Comparison of ENCODE assay signal across 9 mouse cellular contexts in genomic region chr7:24113001-24113400, GRCm38 (mm10). TPM values are rescaled to one million over a fixed set of nuclear protein-coding genes. Genes with fewer than 3 reads are reported as not detected.
DNase-seq lines count a peak whose midpoint lies in the region; ATAC-seq and TF ChIP-seq lines count a peak whose summit lies in the region.
"Had no signal": no experiment of that assay in that cellular context is flagged by ENCODE, and none has a peak within 500 bp of the region (broad histone marks: within the 10 kb centered on the region; RNA-seq: fewer than 3 reads in every experiment).

No protein-coding gene starts in this region.

- H3K4me1 ChIP-seq in ES-E14 (ENCODE audit: control insufficient read depth in 2 of 2, insufficient read depth in 2 of 2, low read length in 2 of 2, poor library complexity in 1 of 2), result peaks cover 0 to 2% of the 10 kb centered on the region in 2 experiments; a peak in 1 of 4 replicates
- H3K4me1 ChIP-seq in embryonic facial prominence, embryonic 15.5 days, result peaks cover 4% of the 10 kb centered on the region
- H3K4me1 ChIP-seq in heart, embryonic 16.5 days (ENCODE audit: control insufficient read depth, insufficient read depth, low read length), result peaks cover 6% of the 10 kb centered on the region
- peaks cover 2% of the 10 kb centered on the region; the same call in 1 of the 2 replicates for H3K4me1 ChIP-seq in lung, embryonic 16.5 days (replicated peaks; ENCODE audit: control insufficient read depth, insufficient read depth, low read length)

- peak; percentile 63 for DNase-seq in ES-E14 (ENCODE audit: low read depth, low spot score)
- peak; percentile 78 for DNase-seq in adrenal gland, postnatal 10 days
- DNase-seq in kidney, postnatal 14 days, result peak; percentile 86
- peak; percentile 27 for DNase-seq in retina, postnatal 1 day
- no peak for DNase-seq in spleen, postnatal 36 days (ENCODE audit: low spot score in 2 of 2)

- H3K9ac ChIP-seq in ES-E14 (ENCODE audit: insufficient read depth, low read depth, low read length, poor library complexity, severe bottlenecking), result peak overlapping the region; percentile 37; the same call in 1 of the 2 replicates
- H3K9ac ChIP-seq in embryonic facial prominence, embryonic 15.5 days, result peak overlapping the region; percentile 63
- peak overlapping the region; percentile 86 for H3K9ac ChIP-seq in heart, embryonic 16.5 days (ENCODE audit: low read length)
- peak overlapping the region; percentile 87 for H3K9ac ChIP-seq in lung, embryonic 16.5 days (ENCODE audit: low read length)

- H3K27me3 ChIP-seq in embryonic facial prominence, embryonic 15.5 days, result no peaks in the 10 kb centered on the region
- no peaks in the 10 kb centered on the region for H3K27me3 ChIP-seq in heart, embryonic 16.5 days (ENCODE audit: control insufficient read depth, insufficient read depth, low read length)
- no peaks in the 10 kb centered on the region for H3K27me3 ChIP-seq in lung, embryonic 16.5 days (ENCODE audit: control insufficient read depth, insufficient read depth, low read depth, low read length)

- ATAC-seq in embryonic facial prominence, embryonic 15.5 days (ENCODE audit: insufficient number of reproducible peaks, low FRiP score, low TSS enrichment, low read depth), result 0 out of 2 replicates have a peak, but pooled peaks have one; percentile 13
- ATAC-seq in heart, embryonic 16.5 days (replicated peaks; ENCODE audit: extremely low read depth, insufficient read depth, low FRiP score), result no peak
- ATAC-seq in lung, embryonic 16.5 days (ENCODE audit: low read depth), result peak; percentile 45

- no peak overlapping the region for H3K27ac ChIP-seq in ES-E14 (ENCODE audit: insufficient read depth, low read depth, low read length, poor library complexity, severe bottlenecking)
- H3K27ac ChIP-seq in embryonic facial prominence, embryonic 15.5 days (replicated peaks), result peak overlapping the region; percentile 86
- H3K27ac ChIP-seq in heart, embryonic 16.5 days (ENCODE audit: low read length), result peak overlapping the region; percentile 81
- peak overlapping the region; percentile 88 for H3K27ac ChIP-seq in lung, embryonic 16.5 days (ENCODE audit: low read length)

- no peaks in the 10 kb centered on the region for H3K36me3 ChIP-seq in ES-E14 (ENCODE audit: control insufficient read depth, insufficient read depth, low read length, poor library complexity, severe bottlenecking)
- peaks cover 19% of the 10 kb centered on the region for H3K36me3 ChIP-seq in embryonic facial prominence, embryonic 15.5 days
- H3K36me3 ChIP-seq in heart, embryonic 16.5 days (ENCODE audit: control insufficient read depth, insufficient read depth), result peaks cover 11% of the 10 kb centered on the region
- H3K36me3 ChIP-seq in lung, embryonic 16.5 days (ENCODE audit: control insufficient read depth, insufficient read depth, low read length), result peaks cover 12% of the 10 kb centered on the region

- H3K9me3 ChIP-seq in ES-E14 (ENCODE audit: control insufficient read depth, insufficient read depth, low read depth, low read length), result no peaks in the 10 kb centered on the region
- H3K9me3 ChIP-seq in embryonic facial prominence, embryonic 15.5 days (replicated peaks), result peaks cover 10% of the 10 kb centered on the region
- peaks cover 14% of the 10 kb centered on the region for H3K9me3 ChIP-seq in heart, embryonic 16.5 days (replicated peaks; ENCODE audit: control insufficient read depth, low read length)
- peaks cover 17% of the 10 kb centered on the region for H3K9me3 ChIP-seq in lung, embryonic 16.5 days (ENCODE audit: control insufficient read depth, low read length)

- H3K4me3 ChIP-seq in ES-E14 (ENCODE audit: insufficient read depth in 1 of 2, low read depth in 1 of 2, low read length in 2 of 2, poor library complexity in 1 of 2, severe bottlenecking in 1 of 2), result peak overlapping the region; percentile 56 to 92
- peak overlapping the region; percentile 60 for H3K4me3 ChIP-seq in embryonic facial prominence, embryonic 15.5 days (replicated peaks)
- peak overlapping the region; percentile 73 for H3K4me3 ChIP-seq in heart, embryonic 16.5 days (ENCODE audit: low read length)
- peak overlapping the region; percentile 74 for H3K4me3 ChIP-seq in lung, embryonic 16.5 days (ENCODE audit: low read length)

- peak overlapping the region; percentile 69 for H3K4me2 ChIP-seq in embryonic facial prominence, embryonic 15.5 days (replicated peaks)
- H3K4me2 ChIP-seq in heart, embryonic 16.5 days (ENCODE audit: low read depth, low read length), result peak overlapping the region; percentile 95
- H3K4me2 ChIP-seq in lung, embryonic 16.5 days (ENCODE audit: low read depth, low read length), result peak overlapping the region; percentile 73

- 13% methylated on average over 12 of the region's 12 CpGs for WGBS in embryonic facial prominence, embryonic 15.5 days
- WGBS in heart, embryonic 16.5 days, result 19% methylated on average over 12 of the region's 12 CpGs
- WGBS in lung, embryonic 16.5 days, result 11% methylated on average over 12 of the region's 12 CpGs

- in situ Hi-C loops in ES-E14 (cut with MboI; ENCODE audit: low sequenced_read_pairs in 2 of 2, unreplicated experiment in 2 of 2), result no loop called here

TF ChIP-seq in ES-E14, 5 proteins besides CTCF, POLR2A, EP300 and RAD21:
- TF ChIP-seq MAFK (IDR thresholded peaks at IDR 0.05; ENCODE audit: insufficient read depth, low read depth, low read length) (no peak), CHD2 (IDR thresholded peaks at IDR 0.05; ENCODE audit: low read depth, low read length) (no peak), HCFC1 (IDR thresholded peaks at IDR 0.05; ENCODE audit: borderline replicate concordance, insufficient read depth, low read length) (no peak), ZC3H11A (IDR thresholded peaks at IDR 0.05; ENCODE audit: borderline replicate concordance, low read depth, low read length) (no peak), ZNF384 (IDR thresholded peaks at IDR 0.05; ENCODE audit: low read depth, low read length) (no peak)

RNA-seq across cellular contexts. Expression of gene Zfp112, which starts 0.9 kb away (rescaled TPM):
- total RNA-seq in ES-E14 (2012; rRNA removed), result 0.90 and 0.98 TPM in 2 replicates
- 1 to 10 TPM; 2.3 to 4.8 TPM for total RNA-seq in adrenal gland, postnatal 10 days (2021)
- 9.8 and 9.9 TPM in 2 replicates for polyA plus RNA-seq in embryonic facial prominence, embryonic 15.5 days (2015; fragmentation: Nextera tagmentation; extraction: Ambion mirVana)
- polyA plus RNA-seq in heart, embryonic 16.5 days (2015; fragmentation: Nextera tagmentation; extraction: Ambion mirVana), result 5.2 and 6.0 TPM in 2 replicates
- polyA plus RNA-seq in lung, embryonic 16.5 days (2015; fragmentation: Nextera tagmentation; extraction: Ambion mirVana), result 5.3 and 6.0 TPM in 2 replicates

RNA-seq across cellular contexts. Expression of gene Zfp235, which starts 21.0 kb away (rescaled TPM):
- total RNA-seq in ES-E14 (2012; rRNA removed), result 4.7 and 4.8 TPM in 2 replicates
- total RNA-seq in adrenal gland, postnatal 10 days (2021), result 1 to 10 TPM; 7.2 to 9.9 TPM
- 20.7 and 21.0 TPM in 2 replicates for polyA plus RNA-seq in embryonic facial prominence, embryonic 15.5 days (2015; fragmentation: Nextera tagmentation; extraction: Ambion mirVana)
- 8.7 and 9.4 TPM in 2 replicates for polyA plus RNA-seq in heart, embryonic 16.5 days (2015; fragmentation: Nextera tagmentation; extraction: Ambion mirVana)
- polyA plus RNA-seq in lung, embryonic 16.5 days (2015; fragmentation: Nextera tagmentation; extraction: Ambion mirVana), result 18.4 and 18.5 TPM in 2 replicates

RNA-seq across cellular contexts. Expression of gene Zfp180, which starts 31.3 kb away (rescaled TPM):
- total RNA-seq in ES-E14 (2012; rRNA removed), result 17.8 and 22.0 TPM in 2 replicates
- total RNA-seq in adrenal gland, postnatal 10 days (2021), result 10 to 100 TPM; 15.2 to 17.3 TPM
- 19.4 and 20.3 TPM in 2 replicates for polyA plus RNA-seq in embryonic facial prominence, embryonic 15.5 days (2015; fragmentation: Nextera tagmentation; extraction: Ambion mirVana)
- 13.2 and 14.1 TPM in 2 replicates for polyA plus RNA-seq in heart, embryonic 16.5 days (2015; fragmentation: Nextera tagmentation; extraction: Ambion mirVana)
- polyA plus RNA-seq in lung, embryonic 16.5 days (2015; fragmentation: Nextera tagmentation; extraction: Ambion mirVana), result 18.9 and 21.0 TPM in 2 replicates

RNA-seq across cellular contexts. Expression of gene Vmn1r183, which starts 59.9 kb away (rescaled TPM):
- not detected in 2 replicates for total RNA-seq in ES-E14 (2012; rRNA removed)
- not detected for total RNA-seq in adrenal gland, postnatal 10 days (2021)
- 0.01 TPM in 1 of 2 replicates, not detected in the other for polyA plus RNA-seq in embryonic facial prominence, embryonic 15.5 days (2015; fragmentation: Nextera tagmentation; extraction: Ambion mirVana)
- polyA plus RNA-seq in heart, embryonic 16.5 days (2015; fragmentation: Nextera tagmentation; extraction: Ambion mirVana), result 0.01 TPM in 1 of 2 replicates, not detected in the other
- polyA plus RNA-seq in lung, embryonic 16.5 days (2015; fragmentation: Nextera tagmentation; extraction: Ambion mirVana), result not detected in 2 replicates
- total RNA-seq: layer of hippocampus, adult 18-20 months had no signal

Comparison
In these comparisons a context has a peak if more than half of its experiments do, and no peak if none do; other contexts are left out.
1. DNase-seq: peak in ES-E14 (single experiment), adrenal gland, postnatal 10 days (single experiment), kidney, postnatal 14 days (single experiment) and retina, postnatal 1 day (single experiment); none in spleen, postnatal 36 days (0 of 2).
2. H3K9ac ChIP-seq: peak in every context shown above with its lines; median percentile 87 in lung, embryonic 16.5 days; 86 in heart, embryonic 16.5 days; 63 in embryonic facial prominence, embryonic 15.5 days; 37 in ES-E14.
3. Peak in every context shown above with its lines, with median percentiles within 50 percentile points of each other: H3K4me3 ChIP-seq and H3K4me2 ChIP-seq.